Mouse (Mus musculus) CD4-positive helper T cell, adult 2 months (primary cell): ENCODE measurements around the gene Vamp3.

ENCODE experiments used
- DNase-seq: peaks from one replicate; pipeline ENCODE4 v3.0.0-alpha.2; 2012; ENCODE audit warnings: low read depth, missing footprints, low spot score

Gene Vamp3

DNA sequence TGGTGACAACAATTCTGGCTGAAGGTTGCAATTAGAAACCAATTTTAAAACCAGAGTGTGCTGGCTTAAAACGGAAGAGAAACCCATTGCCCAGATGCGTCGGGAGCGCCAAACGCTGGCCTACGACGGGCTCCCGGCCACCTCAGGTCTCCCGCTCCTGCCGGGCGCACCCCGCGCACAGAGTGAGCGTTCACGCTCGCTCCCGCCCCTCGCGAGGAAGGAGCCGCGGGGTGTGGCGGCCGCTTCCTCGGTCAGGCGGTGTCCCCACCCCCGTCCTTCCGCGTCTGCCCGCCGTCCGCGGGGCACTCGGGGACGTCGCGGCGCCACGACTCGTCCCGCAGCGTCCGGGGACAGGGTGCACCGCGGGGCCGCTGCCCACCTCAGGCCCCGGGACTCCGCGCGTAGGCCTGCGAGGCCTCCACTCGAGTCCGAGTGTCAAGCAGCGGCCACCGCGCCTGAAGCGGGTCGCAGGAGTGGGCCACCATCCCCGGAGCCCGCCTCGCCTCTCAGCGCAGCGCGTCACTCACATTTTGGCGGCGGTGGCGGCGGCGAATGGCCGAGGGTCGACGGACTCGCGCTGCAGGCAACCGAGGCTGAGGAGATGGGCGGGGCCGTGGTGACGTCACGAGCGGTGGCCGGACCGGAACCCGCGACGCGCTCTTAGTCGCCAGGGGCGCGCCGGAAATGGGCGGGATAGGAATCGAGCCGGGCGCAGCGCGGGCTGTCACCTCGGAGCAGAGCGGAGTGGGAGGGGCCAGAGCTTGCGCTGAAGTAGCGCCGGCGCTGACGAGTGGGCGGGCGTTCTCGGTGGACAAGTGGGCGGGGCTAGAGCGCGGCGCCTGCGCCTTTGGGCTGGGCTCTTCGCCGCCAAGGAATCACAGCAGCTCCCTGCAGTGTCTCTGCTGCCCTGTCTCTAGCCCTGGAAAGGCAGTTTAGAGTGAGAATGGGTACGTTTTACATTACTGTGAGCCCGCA, at the start of gene Vamp3:
TSS of gene Vamp3 (minus strand) at position 617 of the 975 bp plus-strand sequence.
- peak; percentile 99 for DNase-seq

DNA sequence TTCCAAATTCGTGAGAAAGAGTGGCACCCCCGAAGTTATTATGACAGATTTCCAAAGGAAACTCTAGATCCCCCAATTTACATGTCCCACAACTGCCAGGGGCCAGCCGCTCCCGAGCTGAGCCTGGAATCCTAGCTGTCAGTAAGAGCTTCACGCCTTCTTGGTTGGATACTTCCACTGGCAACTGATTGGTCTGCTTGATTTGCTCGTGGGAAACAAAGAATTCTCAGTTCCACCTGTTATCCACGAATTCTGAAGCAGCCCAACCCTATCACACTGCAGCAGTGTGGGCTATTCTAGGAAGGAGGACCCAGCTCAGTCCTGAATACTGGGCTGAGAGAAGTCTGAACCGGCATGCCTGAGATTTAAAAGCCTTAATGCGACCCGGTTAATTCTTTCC, 48.7 kb upstream of the Vamp3 start:
- no peak for DNase-seq

DNA sequence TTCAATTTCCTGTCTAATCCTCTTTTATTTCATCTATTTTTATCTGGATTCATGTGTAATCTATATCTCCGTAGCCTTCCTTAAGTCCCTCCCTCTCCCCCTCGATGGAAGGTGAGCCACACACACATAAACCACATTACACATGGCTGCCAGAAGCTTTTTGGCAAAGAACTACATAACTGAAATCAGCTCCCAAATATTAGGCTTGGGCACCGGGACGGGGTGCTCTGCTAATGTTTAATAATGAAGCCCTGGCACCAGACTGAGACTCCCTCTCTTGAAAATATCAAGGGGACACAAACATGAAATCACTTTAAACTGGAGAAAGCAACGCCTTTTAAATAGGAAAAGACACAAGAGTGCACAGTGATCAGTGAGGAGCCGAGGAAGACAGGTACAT, 48.1 kb upstream of the Vamp3 start:
- DNase-seq = no peak

- DNase-seq = no peak
Observed at GRCm38 (mm10) chr4:151104147-151104546, 46.4 kb upstream of the Vamp3 start.

DNA sequence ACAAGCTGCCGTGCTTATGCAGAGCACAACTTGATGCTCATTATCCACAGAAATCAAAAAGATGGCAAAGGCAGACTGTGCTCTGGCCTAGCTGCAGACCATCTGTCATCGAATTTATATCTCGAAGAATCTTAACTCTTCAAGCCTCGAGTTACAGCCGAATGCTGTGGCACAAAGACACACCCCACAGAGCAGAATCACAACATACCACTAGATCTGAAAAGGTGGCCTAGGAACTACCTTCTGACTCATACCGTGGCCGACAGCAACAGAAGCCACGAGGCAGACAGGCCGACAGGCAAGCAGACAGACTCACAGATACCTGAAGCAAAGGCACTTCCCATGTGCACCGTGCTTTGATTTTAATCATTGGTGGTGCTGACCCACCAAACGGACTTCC, 45.9 kb upstream of the Vamp3 start:
- DNase-seq = no peak

- no peak for DNase-seq
Observed at GRCm38 (mm10) chr4:151097104-151097438, 39.3 kb upstream of the Vamp3 start.

GRCm38 (mm10) chr4:151096334-151097103, 38.8 kb upstream of the Vamp3 start:
- DNase-seq = no peak

GRCm38 (mm10) chr4:151095207-151095606, 37.4 kb upstream of the Vamp3 start:
- peak; percentile 20 for DNase-seq

DNA sequence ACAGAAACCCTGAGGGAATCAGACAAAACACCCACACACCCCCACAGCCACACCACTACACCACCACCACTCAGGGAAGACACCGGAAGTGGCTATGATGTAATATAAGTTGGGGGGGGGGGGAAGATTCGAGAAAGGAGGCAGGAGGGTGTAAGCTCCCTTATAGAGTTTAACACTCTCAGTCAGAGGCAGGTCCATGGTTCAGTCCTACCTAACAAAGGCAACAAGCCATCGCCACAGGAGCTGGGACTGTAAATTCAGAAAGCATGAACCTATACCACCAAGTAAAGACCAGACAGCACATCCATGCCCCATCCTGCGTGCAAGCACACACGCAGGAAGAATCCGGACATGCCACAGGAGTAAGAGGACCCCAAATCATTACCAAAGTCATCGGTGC, 31.5 kb upstream of the Vamp3 start, which contains the start of gene Gm13090:
TSS of gene Gm13090 (plus strand) at position 301 of the 400 bp plus-strand sequence.
- no peak for DNase-seq

GRCm38 (mm10) chr4:151088819-151089218, 31.1 kb upstream of the Vamp3 start:
- DNase-seq = no peak

DNA sequence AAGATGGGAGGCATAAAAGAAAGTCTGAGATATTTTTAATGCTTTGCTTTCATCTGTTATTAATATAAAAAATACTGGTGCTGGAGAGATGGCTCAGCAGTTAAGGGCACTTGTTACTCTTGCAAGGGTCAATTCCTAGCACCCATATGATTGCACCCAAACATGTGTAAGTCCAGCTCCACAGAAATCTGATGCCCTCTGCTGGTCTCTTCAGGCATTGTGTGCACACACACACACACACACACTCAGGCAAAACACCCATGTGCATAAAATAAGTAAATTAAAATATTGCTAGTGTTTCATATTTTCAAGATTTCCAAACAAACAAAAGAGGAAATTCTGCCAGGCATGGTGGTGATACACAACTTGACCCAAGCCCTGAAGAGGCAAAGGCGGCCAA, 29.6 kb upstream of the Vamp3 start:
- no peak for DNase-seq

DNA sequence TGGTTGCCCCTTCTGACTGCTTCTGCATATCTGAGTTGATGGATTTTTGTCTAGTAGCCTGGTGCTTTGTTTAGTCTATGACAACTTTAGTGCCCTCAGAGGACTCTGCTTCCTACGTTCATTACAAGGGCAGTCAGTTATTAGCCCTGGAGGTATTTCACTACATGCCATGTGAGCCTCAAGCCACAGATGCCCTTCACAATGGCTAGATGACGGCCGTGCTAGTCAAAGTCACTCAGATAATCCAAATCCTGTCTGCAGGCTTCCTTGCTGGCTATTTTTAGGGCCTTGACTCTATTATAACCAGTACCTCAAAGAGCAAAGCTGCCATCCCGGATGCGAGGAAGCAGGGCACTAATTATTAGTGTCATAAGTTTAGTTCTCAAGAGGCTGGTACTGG, 25.3 kb upstream of the Vamp3 start:
- no peak for DNase-seq

- DNase-seq = no peak
Observed at GRCm38 (mm10) chr4:151081977-151082376, 24.2 kb upstream of the Vamp3 start.

DNA sequence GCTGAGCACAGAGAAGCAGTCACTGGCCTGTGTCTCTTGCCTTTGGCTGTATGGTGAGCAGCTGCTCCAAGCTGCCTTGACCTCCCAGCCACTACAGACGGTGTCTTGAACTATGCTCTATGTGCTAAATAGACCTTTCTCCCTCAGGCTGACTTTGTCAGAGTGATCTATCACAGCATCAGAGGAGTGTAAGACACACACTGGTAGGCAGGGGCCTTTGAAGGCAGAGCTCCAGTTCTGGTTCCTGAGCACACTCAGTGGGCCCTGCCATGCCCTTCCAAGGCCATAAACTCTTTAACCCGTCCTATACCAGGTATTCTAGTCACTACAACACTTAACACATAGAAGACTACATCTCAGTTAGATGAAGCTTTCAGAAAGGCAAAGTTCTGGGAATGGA, 23.6 kb upstream of the Vamp3 start:
- no peak for DNase-seq

GRCm38 (mm10) chr4:151074817-151075216, 17.1 kb upstream of the Vamp3 start:
- no peak for DNase-seq

DNA sequence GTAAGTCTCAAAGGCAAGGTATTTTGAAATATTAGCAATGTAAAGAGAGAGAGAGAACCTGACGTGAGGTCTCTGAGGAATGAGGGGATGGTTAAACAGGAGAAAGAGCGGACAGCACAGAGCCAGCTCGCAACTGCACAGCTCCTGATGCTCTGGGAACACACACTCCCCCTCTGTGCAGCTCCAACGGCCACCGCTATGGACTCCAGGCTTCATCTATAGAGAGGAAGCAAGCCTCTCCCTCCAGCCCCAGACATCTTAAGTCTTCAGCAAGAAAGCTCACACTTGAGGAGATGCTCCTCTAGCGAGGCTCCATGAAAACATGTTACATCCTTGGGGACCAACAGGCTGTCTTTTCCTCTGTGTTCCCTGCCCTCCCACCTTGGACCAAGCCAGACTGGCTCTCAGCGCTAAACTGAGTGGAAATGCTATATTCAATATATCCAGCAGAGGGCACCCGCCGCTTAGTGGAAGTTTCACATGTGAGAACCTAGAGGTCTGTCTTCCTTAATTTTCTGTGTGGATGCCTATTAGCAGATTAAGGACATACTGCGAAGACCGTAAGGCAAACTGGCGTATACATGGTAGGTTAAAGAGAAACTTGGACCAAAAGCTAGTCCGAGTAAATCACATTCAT, 15.5 kb upstream of the Vamp3 start:
- DNase-seq = peak; percentile 47

- DNase-seq = no peak
Observed at GRCm38 (mm10) chr4:151070962-151071361, 13.2 kb upstream of the Vamp3 start.

DNA sequence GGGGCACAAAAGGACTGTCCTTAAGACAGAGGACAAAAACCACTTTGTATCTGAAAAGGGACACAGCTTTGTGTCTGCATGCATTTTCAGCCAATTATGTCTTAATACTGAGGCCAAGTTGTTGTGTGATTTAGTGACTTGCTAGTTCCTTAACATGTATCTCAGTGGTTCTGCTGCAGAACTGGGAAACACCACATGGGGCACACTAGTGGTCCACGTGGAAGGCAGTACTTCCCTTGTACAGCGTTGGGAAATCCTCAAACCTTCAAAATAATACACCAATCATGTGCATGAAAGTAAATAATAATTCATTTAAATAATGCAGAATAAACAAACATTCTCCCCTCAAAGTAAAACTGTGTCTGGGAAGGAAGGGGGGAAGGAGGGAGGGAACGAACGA, 11.0 kb upstream of the Vamp3 start:
- DNase-seq = no peak

DNA sequence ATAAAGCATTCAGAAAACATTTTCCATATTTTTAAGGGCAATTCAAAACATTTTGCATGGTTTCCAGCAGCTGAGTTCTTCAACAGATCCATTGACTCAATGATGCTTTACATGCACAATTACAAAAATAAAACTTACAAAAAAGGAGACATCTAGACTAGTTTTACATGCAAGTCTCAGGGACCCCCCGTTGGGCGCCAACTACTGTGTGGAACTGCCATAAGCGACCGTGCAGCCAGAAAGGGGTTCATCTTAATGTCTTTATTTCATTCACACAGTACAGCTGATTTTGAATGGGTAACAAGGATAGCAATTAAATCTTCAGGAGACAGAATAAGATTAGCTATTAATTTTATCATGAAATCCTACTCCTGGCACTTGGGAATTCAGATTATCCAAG, 1.8 kb upstream of the Vamp3 start:
- no peak for DNase-seq

DNA sequence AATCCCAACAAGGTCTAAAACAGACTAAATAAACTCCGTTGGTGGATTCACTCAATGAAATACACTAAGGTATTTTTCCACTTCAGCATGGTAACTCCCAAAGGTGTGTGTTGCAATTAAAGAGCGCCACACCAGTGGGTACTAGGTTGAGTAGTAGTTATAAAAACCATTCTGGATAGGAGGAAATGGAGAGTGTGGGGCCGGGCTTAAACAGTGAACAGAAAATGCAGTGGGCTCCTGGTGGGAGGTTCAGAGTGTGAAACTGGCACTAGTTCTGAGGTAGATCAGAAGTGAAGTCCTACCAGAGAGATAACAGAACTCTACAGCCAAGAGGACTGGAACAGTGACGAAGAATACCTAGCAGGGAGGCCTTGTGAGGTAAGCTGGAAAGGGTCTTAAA, 871 bp upstream of the Vamp3 start:
- DNase-seq = no peak

GRCm38 (mm10) chr4:151051162-151051561, 6.6 kb downstream of the Vamp3 start:
- peak; percentile 31 for DNase-seq

DNA sequence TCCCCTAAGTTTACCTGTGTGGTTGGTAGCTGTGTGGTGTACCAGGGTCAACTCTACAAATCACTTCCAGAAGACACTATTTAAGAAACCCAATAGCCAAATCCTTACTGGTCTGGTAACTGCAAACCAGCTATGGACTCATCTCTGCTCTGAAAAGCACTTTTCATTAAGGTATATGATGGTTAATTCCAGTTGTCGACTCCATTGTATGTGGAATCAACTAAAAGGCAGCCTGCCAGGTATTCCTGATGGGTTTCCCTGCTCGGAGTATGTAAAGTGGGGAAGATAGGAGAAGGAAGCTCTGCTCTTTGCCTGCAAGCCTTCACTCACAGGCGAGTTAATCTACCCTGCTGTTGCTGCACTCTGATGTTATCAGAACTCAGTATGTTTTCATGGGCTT, 11.2 kb downstream of the Vamp3 start:
- DNase-seq = no peak
